Mouse (Mus musculus): Measurements from ENCODE around the gene Nmnat1. TPM values are rescaled to one million over a fixed set of nuclear protein-coding genes. Genes with fewer than 3 reads are reported as not detected.

Nmnat1 gene
- 5.2 TPM for polyA plus RNA-seq (2014; fragmentation: Illumina TruSeq; extraction: RNeasy Lipid Tissue Mini Kit (QIAGEN cat#74804); ENCODE audit: low read depth, low replicate concordance)

GRCm38 (mm10) chr4:149485053-149485824 is at the start of gene Nmnat1, which contains the start of gene Lzic:
Gene Nmnat1 (minus strand): TSS chr4:149485202.
Gene Lzic (plus strand): TSS chr4:149485229.

GRCm38 (mm10) chr4:149517868-149518340 is 32.9 kb upstream of the Nmnat1 start, which contains the start of gene Ctnnbip1:
Gene Ctnnbip1 (plus strand): TSS chr4:149518236.

GRCm38 (mm10) chr4:149477078-149477477 is 7.9 kb downstream of the Nmnat1 start, which contains the start of gene Tmem274:
Gene Tmem274 (plus strand): TSS chr4:149477378.

GRCm38 (mm10) chr4:149454879-149455278 is 30.1 kb downstream of the Nmnat1 start, which contains the start of gene Rbp7:
Gene Rbp7 (minus strand): TSS chr4:149454978.

GRCm38 (mm10) chr4:149426325-149427199 is 58.4 kb downstream of the Nmnat1 start, which contains the start of gene Ube4b:
Gene Ube4b (minus strand): TSS chr4:149426749.

Other genes with a start within 250 kb of the Nmnat1 start
- gene Kif1b, start 177.5 kb downstream of the Nmnat1 start, polyA plus RNA-seq (2014; fragmentation: Illumina TruSeq; extraction: RNeasy Lipid Tissue Mini Kit (QIAGEN cat#74804); ENCODE audit: low read depth, low replicate concordance): 21.7 TPM
- gene Ube4b, start 58.5 kb downstream of the Nmnat1 start, polyA plus RNA-seq (2014; fragmentation: Illumina TruSeq; extraction: RNeasy Lipid Tissue Mini Kit (QIAGEN cat#74804); ENCODE audit: low read depth, low replicate concordance): 9.0 TPM
- 0.94 TPM for gene Rbp7, start 30.2 kb downstream of the Nmnat1 start, polyA plus RNA-seq (2014; fragmentation: Illumina TruSeq; extraction: RNeasy Lipid Tissue Mini Kit (QIAGEN cat#74804); ENCODE audit: low read depth, low replicate concordance)
- not detected for gene Tmem274, start 7.8 kb downstream of the Nmnat1 start, polyA plus RNA-seq (2014; fragmentation: Illumina TruSeq; extraction: RNeasy Lipid Tissue Mini Kit (QIAGEN cat#74804); ENCODE audit: low read depth, low replicate concordance)
- gene Lzic, start within 50 bp of the Nmnat1 start, polyA plus RNA-seq (2014; fragmentation: Illumina TruSeq; extraction: RNeasy Lipid Tissue Mini Kit (QIAGEN cat#74804); ENCODE audit: low read depth, low replicate concordance): 49.0 TPM
- gene Ctnnbip1, start 33.0 kb upstream of the Nmnat1 start, polyA plus RNA-seq (2014; fragmentation: Illumina TruSeq; extraction: RNeasy Lipid Tissue Mini Kit (QIAGEN cat#74804); ENCODE audit: low read depth, low replicate concordance): 1.3 TPM
- gene Clstn1, start 101.3 kb upstream of the Nmnat1 start, polyA plus RNA-seq (2014; fragmentation: Illumina TruSeq; extraction: RNeasy Lipid Tissue Mini Kit (QIAGEN cat#74804); ENCODE audit: low read depth, low replicate concordance): 5.9 TPM
- gene Pik3cd, start 217.4 kb upstream of the Nmnat1 start, polyA plus RNA-seq (2014; fragmentation: Illumina TruSeq; extraction: RNeasy Lipid Tissue Mini Kit (QIAGEN cat#74804); ENCODE audit: low read depth, low replicate concordance): 1.5 TPM

Data from testis, adult 10 weeks (tissue).